Mouse (Mus musculus): ENCODE measurements at regions not wholly inside any gene's neighbourhood (a gene's known extent, or its start where the extent isn't known, plus 50 kb on each side); places are given as distances from the start of the nearest gene placed in this dataset.

GRCm38 (mm10) chr12:54538320-54538705 lies 118.1 kb downstream of the Sptssa start:
- ATAC-seq (ENCODE audit: insufficient read depth) (no peak), DNase-seq (ENCODE audit: low read depth in 3 of 3, low spot score in 3 of 3) (no peak)
- Histone ChIP-seq H3K36me3 (replicated peaks; ENCODE audit: control insufficient read depth, insufficient read depth, low read depth) (no peaks in the 10 kb centered on the region), H3K4me2 (ENCODE audit: low read depth) (no peak overlapping the region), H3K9ac (replicated peaks) (no peak overlapping the region), H3K27me3 (ENCODE audit: control insufficient read depth, insufficient read depth, low read length) (no peaks in the 10 kb centered on the region), H3K4me3 (ENCODE audit: insufficient read depth in 1 of 2, low read depth in 2 of 2, low read length in 2 of 2) (no peak overlapping the region), H3K9me3 (ENCODE audit: control insufficient read depth, low read length) (no peaks in the 10 kb centered on the region), H3K4me1 (replicated peaks; ENCODE audit: control insufficient read depth in 2 of 2, insufficient read depth in 2 of 2, low read length in 1 of 2) (no peaks in the 10 kb centered on the region), H3K27ac (no peak overlapping the region)
- 60% methylated on average over 4 of the region's 4 CpGs for WGBS (ENCODE audit: insufficient replicate concordance)
- TF ChIP-seq EP300 (IDR thresholded peaks at IDR 0.05; ENCODE audit: low read depth) (no peak), CTCF (IDR thresholded peaks at IDR 0.05; ENCODE audit: low read depth) (no peak)

GRCm38 (mm10) chr12:54537690-54538319 lies 118.6 kb downstream of the Sptssa start:
- no peak for DNase-seq (ENCODE audit: low read depth in 3 of 3, low spot score in 3 of 3)
- no peak for ATAC-seq (ENCODE audit: insufficient read depth)
- Histone ChIP-seq H3K27me3 (ENCODE audit: control insufficient read depth, insufficient read depth, low read length) (no peaks in the 10 kb centered on the region), H3K36me3 (replicated peaks; ENCODE audit: control insufficient read depth, insufficient read depth, low read depth) (no peaks in the 10 kb centered on the region), H3K9ac (replicated peaks) (no peak overlapping the region), H3K4me3 (ENCODE audit: insufficient read depth in 1 of 2, low read depth in 2 of 2, low read length in 2 of 2) (no peak overlapping the region), H3K9me3 (ENCODE audit: control insufficient read depth, low read length) (no peaks in the 10 kb centered on the region), H3K4me2 (ENCODE audit: low read depth) (no peak overlapping the region), H3K4me1 (replicated peaks; ENCODE audit: control insufficient read depth in 2 of 2, insufficient read depth in 2 of 2, low read length in 1 of 2) (no peaks in the 10 kb centered on the region), H3K27ac (no peak overlapping the region)
- WGBS (ENCODE audit: insufficient replicate concordance), result 64% methylated on average over 7 of the region's 7 CpGs
- TF ChIP-seq CTCF (IDR thresholded peaks at IDR 0.05; ENCODE audit: low read depth) (no peak), EP300 (IDR thresholded peaks at IDR 0.05; ENCODE audit: low read depth) (no peak)

GRCm38 (mm10) chr12:54537022-54537421 lies 119.4 kb downstream of the Sptssa start:
- Histone ChIP-seq H3K4me1 (replicated peaks; ENCODE audit: control insufficient read depth in 2 of 2, insufficient read depth in 2 of 2, low read length in 1 of 2) (no peaks in the 10 kb centered on the region), H3K36me3 (replicated peaks; ENCODE audit: control insufficient read depth, insufficient read depth, low read depth) (no peaks in the 10 kb centered on the region), H3K4me3 (ENCODE audit: insufficient read depth in 1 of 2, low read depth in 2 of 2, low read length in 2 of 2) (no peak overlapping the region), H3K4me2 (ENCODE audit: low read depth) (no peak overlapping the region), H3K9ac (replicated peaks) (no peak overlapping the region), H3K27ac (no peak overlapping the region), H3K27me3 (ENCODE audit: control insufficient read depth, insufficient read depth, low read length) (no peaks in the 10 kb centered on the region), H3K9me3 (ENCODE audit: control insufficient read depth, low read length) (no peaks in the 10 kb centered on the region)
- 70% methylated on average over 7 of the region's 7 CpGs for WGBS (ENCODE audit: insufficient replicate concordance)
- ATAC-seq (ENCODE audit: insufficient read depth), result no peak
- TF ChIP-seq CTCF (IDR thresholded peaks at IDR 0.05; ENCODE audit: low read depth) (no peak), EP300 (IDR thresholded peaks at IDR 0.05; ENCODE audit: low read depth) (no peak)
- no peak for DNase-seq (ENCODE audit: low read depth in 3 of 3, low spot score in 3 of 3)

GRCm38 (mm10) chr12:54535556-54536516 lies 120.5 kb downstream of the Sptssa start:
- H3K9me3 ChIP-seq (ENCODE audit: control insufficient read depth, low read length), result no peaks in the 10 kb centered on the region
- no peak for TF ChIP-seq EP300 (IDR thresholded peaks at IDR 0.05; ENCODE audit: low read depth)
- no peak for TF ChIP-seq CTCF (IDR thresholded peaks at IDR 0.05; ENCODE audit: low read depth)
- 45% methylated on average over 7 of the region's 9 CpGs for WGBS (ENCODE audit: insufficient replicate concordance)
- H3K4me1 ChIP-seq (replicated peaks; ENCODE audit: control insufficient read depth in 2 of 2, insufficient read depth in 2 of 2, low read length in 1 of 2), result no peaks in the 10 kb centered on the region
- no peak for ATAC-seq (ENCODE audit: insufficient read depth)
- H3K27me3 ChIP-seq (ENCODE audit: control insufficient read depth, insufficient read depth, low read length), result no peaks in the 10 kb centered on the region
- H3K27ac ChIP-seq, result no peak overlapping the region
- no peak for DNase-seq (ENCODE audit: low read depth in 3 of 3, low spot score in 3 of 3)
- H3K36me3 ChIP-seq (replicated peaks; ENCODE audit: control insufficient read depth, insufficient read depth, low read depth), result no peaks in the 10 kb centered on the region
- H3K4me2 ChIP-seq (ENCODE audit: low read depth), result no peak overlapping the region
- H3K9ac ChIP-seq (replicated peaks), result no peak overlapping the region
- H3K4me3 ChIP-seq (ENCODE audit: insufficient read depth in 1 of 2, low read depth in 2 of 2, low read length in 2 of 2), result no peak overlapping the region

GRCm38 (mm10) chr12:54534910-54535309 lies 121.5 kb downstream of the Sptssa start:
- WGBS (ENCODE audit: insufficient replicate concordance), result 36% methylated on average over 7 of the region's 7 CpGs
- Histone ChIP-seq H3K4me2 (ENCODE audit: low read depth) (no peak overlapping the region), H3K27me3 (ENCODE audit: control insufficient read depth, insufficient read depth, low read length) (no peaks in the 10 kb centered on the region), H3K9ac (replicated peaks) (no peak overlapping the region), H3K4me3 (ENCODE audit: insufficient read depth in 1 of 2, low read depth in 2 of 2, low read length in 2 of 2) (no peak overlapping the region), H3K9me3 (ENCODE audit: control insufficient read depth, low read length) (no peaks in the 10 kb centered on the region), H3K27ac (no peak overlapping the region), H3K36me3 (replicated peaks; ENCODE audit: control insufficient read depth, insufficient read depth, low read depth) (no peaks in the 10 kb centered on the region), H3K4me1 (replicated peaks; ENCODE audit: control insufficient read depth in 2 of 2, insufficient read depth in 2 of 2, low read length in 1 of 2) (no peaks in the 10 kb centered on the region)
- DNase-seq (ENCODE audit: low read depth in 3 of 3, low spot score in 3 of 3), result no peak
- TF ChIP-seq EP300 (IDR thresholded peaks at IDR 0.05; ENCODE audit: low read depth), result no peak
- TF ChIP-seq CTCF (IDR thresholded peaks at IDR 0.05; ENCODE audit: low read depth), result no peak
- ATAC-seq (ENCODE audit: insufficient read depth), result no peak
